Mouse (Mus musculus) layer of hippocampus, adult 9-11 months (tissue): Measurements from ENCODE around the gene Rapgef4.
A peak's percentile ranks its signal among the peaks of the same experiment; 100 is the strongest.

ENCODE experiments used
- DNase-seq: peaks from one replicate; pipeline ENCODE4 v3.0.0; 2022

Gene Rapgef4

DNA sequence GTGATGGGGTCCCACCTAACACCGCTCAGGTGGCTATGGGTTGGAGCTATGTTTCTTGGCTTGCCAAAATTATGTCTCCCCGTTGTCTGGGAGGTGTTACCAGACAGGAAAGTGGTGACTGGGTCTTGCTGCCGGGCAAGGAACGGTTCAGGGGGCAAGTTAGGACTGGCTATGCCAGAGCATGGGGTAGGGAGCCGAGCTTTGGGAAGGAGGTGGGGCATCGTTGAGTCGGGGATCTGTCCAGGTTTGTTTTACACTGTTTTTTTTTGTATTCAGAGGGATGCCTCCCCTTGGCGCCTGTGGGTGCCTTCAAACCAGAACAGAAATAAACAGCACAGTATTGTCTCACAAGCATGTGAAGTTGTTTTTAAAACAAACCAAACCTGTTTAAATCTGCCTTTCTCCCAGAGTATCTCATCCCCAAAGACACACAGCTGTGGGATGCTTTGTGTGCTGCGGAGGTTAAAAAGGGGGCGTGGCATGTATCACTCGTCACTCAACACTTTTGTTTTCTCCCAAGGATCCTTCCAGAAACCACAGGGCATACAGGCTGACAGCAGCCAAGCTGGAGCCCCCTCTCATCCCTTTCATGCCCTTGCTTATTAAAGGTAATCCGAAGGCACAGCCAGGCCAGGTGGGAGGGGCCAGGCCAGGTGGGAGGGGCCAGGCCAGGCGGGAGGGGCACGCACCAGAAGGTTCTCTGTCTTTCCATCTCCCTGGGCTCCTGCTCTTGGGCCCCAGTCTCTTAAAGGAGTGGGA is 260.9 kb downstream of the Rapgef4 start:
- no peak for DNase-seq

GRCm38 (mm10) chr2:72242910-72243675 is 262.1 kb downstream of the Rapgef4 start:
- DNase-seq: no peak

GRCm38 (mm10) chr2:72245631-72246030 is 264.6 kb downstream of the Rapgef4 start:
- DNase-seq: no peak

- no peak for DNase-seq
These were observed 265.3 kb downstream of the Rapgef4 start for GRCm38 (mm10) chr2:72246376-72246775.

DNA sequence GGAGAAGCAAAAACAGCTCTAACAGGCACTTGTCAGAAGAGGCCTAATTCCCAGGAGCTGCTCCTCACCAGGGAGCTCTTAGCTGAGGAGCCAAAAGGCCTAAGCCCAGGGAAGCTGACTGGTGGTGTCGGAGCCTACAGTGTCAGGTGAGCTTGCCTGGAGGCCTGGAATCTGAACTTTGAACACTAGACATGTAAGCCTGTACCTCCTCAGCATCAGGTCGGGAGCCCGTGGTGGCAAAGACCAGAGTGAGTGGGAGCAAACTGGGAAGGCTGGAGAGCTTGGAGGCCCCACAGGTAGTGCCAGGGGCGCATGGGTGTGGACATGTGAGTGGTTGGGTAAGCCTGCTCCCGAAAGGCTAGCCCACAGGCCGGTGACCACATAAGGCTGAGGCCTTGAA is 266.8 kb downstream of the Rapgef4 start:
- DNase-seq: no peak

DNA sequence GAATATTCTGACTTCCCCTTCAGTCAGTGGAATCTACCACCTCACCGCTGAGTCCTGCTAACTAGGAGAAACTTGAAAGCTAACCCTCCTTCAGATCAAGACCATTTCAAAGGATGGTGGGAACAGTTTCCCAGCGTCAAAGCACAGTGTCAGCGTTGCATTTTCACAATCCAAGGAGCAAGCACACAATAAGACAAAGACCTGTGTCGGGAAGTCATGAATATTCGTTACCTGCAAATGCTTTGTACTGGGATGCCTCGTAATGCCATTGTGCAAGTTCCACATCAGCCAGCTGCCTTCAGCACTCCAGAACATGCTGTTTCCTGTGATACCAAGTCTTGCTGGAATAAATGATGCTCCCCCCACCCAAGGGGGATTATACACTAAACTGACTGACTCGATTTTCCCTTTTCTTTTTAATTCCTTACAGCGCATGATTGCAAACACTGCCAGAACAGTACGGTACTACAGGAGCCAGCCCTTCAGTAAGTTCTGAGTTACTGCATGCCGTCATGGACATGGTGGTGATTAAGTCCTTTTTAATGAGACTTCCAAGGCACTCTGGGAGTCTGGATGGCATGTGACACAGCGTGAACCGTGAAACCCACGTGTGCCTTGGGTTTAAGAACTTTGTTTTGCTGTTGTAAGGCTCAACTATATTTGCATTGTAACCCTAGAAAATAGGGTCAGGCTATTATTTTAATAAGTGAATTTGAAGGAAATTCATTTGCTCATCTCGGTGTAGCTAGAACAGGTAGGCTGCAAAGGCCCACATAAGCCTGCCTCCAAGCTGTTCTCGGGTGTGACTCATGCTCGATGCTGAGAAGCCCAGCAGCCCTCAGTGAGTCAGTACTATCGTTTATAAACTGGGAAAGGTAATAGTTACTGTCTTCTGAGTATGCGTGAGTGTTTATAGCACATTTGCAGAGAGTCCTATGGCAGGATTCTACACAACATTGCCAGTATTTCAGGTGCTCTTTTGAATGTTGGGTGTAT is 271.8 kb downstream of the Rapgef4 start:
- no peak for DNase-seq

DNA sequence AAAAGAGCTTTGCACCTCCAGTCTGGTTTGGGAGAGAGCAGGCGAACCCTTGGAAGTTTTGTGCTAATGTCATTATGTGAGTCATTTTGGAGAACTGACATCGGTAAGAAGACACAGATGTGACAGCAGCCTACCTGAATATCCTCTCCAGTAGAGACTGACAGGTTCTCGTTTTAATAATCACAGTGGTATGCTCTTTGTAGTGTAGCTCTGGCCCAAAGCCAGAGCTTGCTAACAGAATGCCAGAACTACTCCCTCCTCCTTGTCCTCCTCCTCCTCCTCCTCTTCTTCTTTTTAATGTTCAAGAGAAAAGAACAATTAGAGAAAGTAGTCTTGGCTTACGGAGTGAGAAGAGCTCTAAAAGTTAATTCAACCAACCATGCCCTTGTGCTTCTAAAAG is 272.8 kb downstream of the Rapgef4 start:
- no peak for DNase-seq

- DNase-seq: no peak
These were observed 274.0 kb downstream of the Rapgef4 start for GRCm38 (mm10) chr2:72254813-72255582.

- DNase-seq: no peak
These were observed 279.7 kb downstream of the Rapgef4 start for GRCm38 (mm10) chr2:72260704-72261103.

- no peak for DNase-seq
These were observed 281.9 kb downstream of the Rapgef4 start for GRCm38 (mm10) chr2:72262814-72263480.

GRCm38 (mm10) chr2:72267390-72267789 is 286.4 kb downstream of the Rapgef4 start:
- no peak for DNase-seq

DNA sequence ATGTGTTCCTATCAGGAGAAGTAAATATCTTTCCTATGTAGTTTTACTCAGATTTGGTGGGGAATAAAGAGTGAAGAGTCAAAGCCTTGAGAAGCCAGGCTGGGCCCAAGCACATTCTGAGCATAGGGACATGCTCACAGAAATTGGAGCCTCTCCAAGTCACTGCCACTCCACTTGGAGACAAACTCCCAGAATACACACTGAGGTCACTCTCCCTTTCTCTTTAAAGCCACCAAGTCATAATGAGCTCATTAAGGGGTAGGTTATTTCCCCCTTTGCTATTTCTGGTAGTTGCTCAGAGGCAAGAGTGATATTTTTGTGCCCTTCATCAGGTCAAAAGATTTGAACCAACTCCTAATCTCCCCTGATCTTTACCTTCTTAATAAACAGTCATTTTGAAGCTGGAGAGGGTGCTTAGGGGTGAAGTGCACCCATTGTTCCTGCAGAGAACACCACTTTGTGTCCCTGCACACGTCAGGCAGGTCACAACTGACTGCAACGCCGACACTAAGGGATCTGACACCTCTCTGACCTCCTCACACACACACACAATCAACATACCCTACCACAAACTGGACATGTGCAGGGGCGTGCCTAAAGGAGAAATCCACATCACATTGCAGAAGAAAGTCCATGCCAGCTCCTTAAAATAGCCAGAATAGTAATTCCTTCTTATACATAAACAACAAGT is 288.8 kb downstream of the Rapgef4 start:
- DNase-seq: no peak

GRCm38 (mm10) chr2:72278247-72278873 is 297.3 kb downstream of the Rapgef4 start:
- no peak for DNase-seq

DNA sequence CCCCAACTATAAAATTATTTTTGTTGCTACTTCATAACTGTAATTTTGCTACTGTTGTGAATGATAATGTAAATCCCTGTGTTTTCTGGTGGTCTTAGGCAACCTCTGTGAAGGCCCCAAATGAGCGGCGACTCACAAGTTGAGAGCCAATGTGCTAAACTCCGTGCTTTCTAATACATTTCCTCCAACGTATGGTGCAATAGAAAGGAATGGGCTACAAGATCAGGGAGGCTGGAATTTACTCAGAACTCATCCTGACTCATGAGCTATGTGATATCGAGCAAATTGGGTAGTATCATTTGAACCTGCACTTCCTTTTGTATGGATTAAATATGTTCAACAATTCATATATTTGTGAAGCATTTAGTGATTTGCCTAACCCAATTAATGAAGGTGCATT is 299.5 kb downstream of the Rapgef4 start:
- no peak for DNase-seq

GRCm38 (mm10) chr2:72281971-72282370 is 300.9 kb downstream of the Rapgef4 start:
- no peak for DNase-seq

GRCm38 (mm10) chr2:72282733-72283132 is 301.7 kb downstream of the Rapgef4 start:
- DNase-seq: no peak

DNA sequence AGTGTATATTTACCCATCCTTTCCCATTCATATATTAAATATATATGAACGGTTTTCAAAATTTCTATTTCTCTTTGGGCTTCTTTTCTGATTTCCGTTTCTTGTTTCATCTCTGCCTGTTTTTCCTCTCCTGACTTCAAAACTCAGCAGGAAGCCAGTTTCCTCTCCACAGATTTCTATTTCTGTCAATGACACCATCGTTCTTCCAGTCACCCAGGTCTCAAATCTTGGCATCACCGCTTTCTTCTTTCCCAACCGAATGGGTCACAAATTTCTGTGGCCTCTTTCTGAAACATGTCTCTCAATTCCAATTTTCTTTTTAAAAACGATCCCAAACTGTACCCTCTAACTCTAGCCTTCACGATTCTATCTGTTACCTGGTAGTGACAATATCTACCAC is 303.6 kb downstream of the Rapgef4 start:
- DNase-seq: no peak

DNA sequence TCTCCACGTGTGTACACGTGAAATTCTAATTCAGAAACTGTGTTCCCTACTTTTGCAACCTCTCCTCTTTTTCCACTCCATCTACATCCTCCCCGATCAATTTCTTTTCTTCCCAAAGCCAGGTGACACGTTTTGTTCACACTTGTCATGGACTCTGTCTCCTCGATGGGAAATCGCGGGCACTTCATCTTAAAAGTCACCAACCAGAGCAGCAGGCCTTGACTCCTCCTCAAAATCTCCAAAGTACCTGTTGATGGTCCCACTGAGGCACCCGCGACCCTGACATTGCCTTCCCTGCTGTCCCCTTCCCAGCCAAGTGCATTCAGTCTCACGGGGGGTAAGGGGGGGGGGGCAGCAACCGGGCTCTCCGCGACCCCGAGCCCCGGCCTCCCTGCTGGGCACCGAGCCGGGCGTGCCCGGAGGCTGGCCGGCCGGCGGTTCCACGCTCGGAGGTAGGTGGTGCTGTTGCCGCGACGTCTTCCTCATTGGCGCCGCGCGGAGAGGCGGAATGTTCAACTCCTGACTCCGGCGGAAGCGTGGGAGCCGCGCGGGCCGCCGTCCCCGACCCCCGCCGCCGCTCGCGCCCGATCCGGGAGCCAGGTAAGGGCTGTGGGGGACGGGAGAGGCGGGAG is 304.3 kb downstream of the Rapgef4 start, which contains the start of gene Map3k20:
Gene Map3k20, plus strand, starts transcription at position 382 of the 632 bp plus-strand sequence.
- DNase-seq: peak; percentile 40

- no peak for DNase-seq
These were observed 305.0 kb downstream of the Rapgef4 start for GRCm38 (mm10) chr2:72285888-72286661.
